Mouse (Mus musculus) lung, embryonic 15.5 days (tissue): ENCODE results near the gene Bcap29. TPM values are rescaled to one million over a fixed set of nuclear protein-coding genes. Genes with fewer than 3 reads are reported as not detected.

Source experiments
- polyA plus RNA-seq: library from polyadenylated mRNA; unstranded; fragments of >200 nt; fragmentation: Nextera tagmentation; extraction: Ambion mirVana; gene quantifications from 2 replicates; pipeline ENCODE4 v1.2.1, GENCODE M21; 2015

Bcap29 gene
- polyA plus RNA-seq, 1 experiment from 2014 or later: 34.0 TPM

Other genes starting within 250 kb of the Bcap29 start
- not detected in 2 replicates for gene Slc26a3, start 243.8 kb downstream of the Bcap29 start, polyA plus RNA-seq
- 10.4 and 12.0 TPM in 2 replicates for gene Cbll1, start 135.0 kb downstream of the Bcap29 start, polyA plus RNA-seq
- gene Slc26a4, start 74.7 kb downstream of the Bcap29 start, polyA plus RNA-seq: not detected in 2 replicates
- gene Dus4l, start 20.2 kb upstream of the Bcap29 start, polyA plus RNA-seq: 8.8 and 9.3 TPM in 2 replicates
- 25.9 and 26.1 TPM in 2 replicates for gene Cog5, start 20.2 kb upstream of the Bcap29 start, polyA plus RNA-seq
- 0.34 and 0.79 TPM in 2 replicates for gene Gpr22, start 79.3 kb upstream of the Bcap29 start, polyA plus RNA-seq